Mouse (Mus musculus) ovary, postnatal 14 days (tissue): ENCODE measurements around the gene Car5a.
A peak's percentile ranks its signal among the peaks of the same experiment; 100 is the strongest.

Experiments used
- DNase-seq: peaks from one replicate; pipeline ENCODE4 v3.0.0; 2022; ENCODE audit warnings: low spot score

The Car5a gene

DNA sequence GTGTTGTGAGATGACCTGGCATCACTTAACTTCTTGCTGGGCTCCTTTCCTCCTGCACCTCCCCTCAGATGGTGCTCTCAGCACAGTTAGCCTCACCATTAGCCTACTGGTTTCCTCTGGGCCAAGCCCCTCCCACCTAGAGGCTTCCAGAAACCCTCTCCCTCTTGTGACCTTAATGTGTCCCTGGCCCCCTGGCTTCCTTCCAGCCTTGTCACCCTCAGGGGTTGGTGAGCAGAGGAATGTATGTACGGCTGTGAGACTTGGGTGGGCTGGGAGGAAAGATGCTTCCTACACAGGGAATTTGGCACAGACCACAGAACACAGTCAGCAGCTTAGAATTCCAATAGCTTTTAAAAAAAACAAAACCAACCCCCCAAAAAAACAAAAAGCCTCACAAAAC is 63.9 kb downstream of the Car5a start:
- DNase-seq, result no peak

DNA sequence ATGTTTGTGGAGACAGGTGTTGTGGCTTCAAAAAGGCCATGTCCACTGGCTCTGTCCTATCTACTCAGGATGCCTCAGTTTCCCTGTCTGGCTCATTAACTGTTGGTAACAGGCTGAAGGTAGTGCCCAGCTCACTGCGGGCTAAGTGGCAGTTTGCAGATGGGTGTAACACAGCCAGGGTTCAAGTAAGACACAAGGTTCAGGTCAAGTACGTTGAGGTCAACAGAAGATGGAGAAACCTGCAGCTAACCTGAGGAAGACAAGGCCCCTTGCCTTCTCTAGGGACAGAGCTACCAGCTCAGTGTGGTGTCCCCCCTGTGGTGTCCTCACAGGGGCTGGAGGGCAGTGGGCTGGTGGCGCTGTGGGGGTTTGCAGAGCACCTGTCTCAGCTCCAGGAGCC is 65.0 kb downstream of the Car5a start:
- DNase-seq, result no peak

DNA sequence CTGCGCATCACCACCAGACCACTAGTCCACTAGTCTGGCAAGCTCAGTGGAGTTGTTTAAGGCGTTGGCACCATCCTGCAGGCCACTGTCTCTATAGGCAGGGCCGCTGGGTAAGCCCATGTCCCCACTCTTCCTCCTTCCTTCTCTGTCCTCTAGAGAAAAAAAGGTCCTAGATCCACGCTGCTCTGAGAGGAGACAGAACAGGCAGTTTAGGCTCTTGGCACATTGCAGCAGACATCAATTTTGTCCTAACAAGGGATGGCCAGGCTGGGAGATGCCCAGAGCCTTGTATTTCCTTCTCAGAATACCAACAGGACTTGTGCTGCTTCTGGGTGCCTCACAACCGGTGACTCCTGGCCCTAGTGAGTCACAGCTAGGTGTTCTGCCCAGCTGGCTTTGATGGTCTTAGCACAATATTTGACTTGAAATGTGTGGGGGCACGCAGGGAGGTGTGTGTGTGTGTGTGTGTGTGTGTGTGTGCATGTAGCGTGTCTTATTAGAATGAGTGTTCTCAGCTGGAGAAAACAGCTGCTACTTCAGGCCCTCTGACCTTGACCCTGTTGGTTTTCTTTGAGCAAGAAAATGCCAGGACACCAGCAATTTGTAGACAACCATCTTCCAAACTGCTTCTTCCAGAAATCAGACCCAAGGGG is 66.8 kb downstream of the Car5a start:
- no peak for DNase-seq

DNA sequence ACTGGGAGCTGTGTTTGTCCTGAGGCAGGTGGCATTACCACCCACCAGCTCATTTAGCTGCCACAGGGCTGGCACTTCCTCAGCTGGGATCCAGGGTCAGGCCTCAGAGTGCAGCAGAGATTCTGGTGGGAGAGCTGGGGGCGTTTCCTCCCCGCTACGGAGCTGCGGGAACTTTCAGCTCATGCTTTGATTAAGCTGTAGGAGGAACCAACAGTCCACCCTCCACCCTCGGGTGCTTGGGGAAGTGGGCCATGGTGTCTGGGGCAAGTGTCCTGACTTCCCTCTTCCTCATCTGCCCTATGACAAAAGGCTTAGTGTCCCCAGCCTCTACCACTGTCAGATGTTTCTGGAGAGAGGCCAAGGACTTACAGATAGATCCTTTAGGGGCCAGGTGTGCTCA is 67.5 kb downstream of the Car5a start:
- DNase-seq, result no peak

DNA sequence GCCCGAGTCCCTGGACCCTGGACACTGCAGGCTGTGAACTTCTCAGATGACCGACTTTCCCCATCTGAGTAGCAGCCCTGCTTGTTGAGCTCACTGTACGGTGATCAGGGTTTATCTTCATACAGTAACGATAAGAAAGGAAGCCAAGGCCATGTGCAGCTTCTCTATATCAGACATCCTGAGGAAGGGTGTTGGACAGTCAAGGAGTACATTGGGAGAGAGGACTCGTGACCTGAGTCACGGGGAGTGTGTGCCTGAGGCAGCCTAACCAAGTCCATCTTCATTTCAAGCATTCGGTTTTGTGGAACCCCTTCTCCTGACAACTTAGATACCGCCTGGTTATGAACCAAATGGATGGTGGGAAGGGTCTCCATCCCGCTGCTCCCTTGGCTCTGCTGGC is 69.2 kb downstream of the Car5a start:
- no peak for DNase-seq

DNA sequence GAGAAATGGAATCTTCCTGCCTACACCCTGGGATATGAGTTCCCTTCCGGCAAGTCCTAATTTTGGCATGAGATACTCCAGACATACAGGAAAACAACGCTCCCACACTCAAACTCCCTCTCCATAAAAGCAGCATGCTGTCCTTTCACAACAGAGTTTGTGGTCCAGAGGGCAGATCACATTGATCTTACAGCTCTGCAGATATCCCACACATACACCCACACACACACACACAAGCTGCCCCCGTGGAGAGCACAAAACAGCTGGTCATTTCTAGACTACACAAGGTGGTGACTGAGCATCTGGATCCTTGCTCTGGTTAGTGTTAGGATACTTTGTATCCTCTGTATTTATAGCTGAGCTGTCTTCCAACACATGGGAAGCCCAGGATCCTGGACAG is 69.7 kb downstream of the Car5a start:
- DNase-seq, result no peak

DNA sequence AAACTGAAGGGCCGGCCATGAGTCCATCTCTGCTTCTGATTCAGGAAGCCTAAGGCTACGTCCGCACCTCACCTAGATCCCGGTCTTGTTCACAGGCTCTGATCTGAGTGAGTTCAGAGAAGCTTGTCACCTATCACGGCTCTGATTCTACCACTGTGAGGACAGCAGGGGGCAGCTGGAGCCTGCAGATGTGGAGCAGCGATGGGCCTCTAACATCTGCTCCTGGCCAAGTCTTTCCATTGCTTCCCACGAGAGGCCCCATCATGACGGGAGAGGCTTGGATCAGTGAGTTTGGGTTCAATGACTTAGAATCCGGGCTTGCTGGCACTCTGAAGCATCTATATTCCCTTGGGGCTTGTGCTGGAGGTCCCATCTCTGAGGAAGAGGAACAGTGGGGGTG is 70.7 kb downstream of the Car5a start:
- DNase-seq, result peak; percentile 63

DNA sequence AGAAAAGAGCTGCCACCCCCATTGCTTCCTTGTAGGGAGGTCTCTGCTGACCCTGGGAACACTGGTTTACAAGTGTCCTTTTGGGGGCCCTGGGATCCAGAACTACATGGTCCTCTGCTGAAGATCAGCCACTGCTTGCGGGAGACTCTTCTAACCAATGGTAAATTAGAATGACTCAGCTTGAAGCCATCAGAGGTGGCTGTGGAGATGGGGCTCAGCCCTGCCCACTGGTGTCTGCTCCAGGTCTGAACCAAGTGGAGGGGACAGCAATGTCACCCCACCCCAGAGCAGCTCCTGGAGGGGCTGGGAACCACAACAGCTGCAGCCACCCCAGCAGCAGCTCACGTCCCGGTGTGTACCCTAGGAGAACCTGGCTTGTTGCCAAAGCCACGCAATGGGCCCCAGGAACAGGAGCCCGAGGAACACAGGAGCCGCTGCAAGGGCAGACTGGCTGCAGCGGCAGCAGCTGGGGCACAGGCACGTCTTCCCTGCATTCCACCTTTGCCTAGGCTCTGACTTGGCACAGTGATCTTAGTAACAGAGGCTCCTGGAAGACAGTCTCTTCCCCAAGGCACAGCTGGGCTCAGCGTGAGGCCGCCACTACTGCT is 72.8 kb downstream of the Car5a start:
- no peak for DNase-seq

DNA sequence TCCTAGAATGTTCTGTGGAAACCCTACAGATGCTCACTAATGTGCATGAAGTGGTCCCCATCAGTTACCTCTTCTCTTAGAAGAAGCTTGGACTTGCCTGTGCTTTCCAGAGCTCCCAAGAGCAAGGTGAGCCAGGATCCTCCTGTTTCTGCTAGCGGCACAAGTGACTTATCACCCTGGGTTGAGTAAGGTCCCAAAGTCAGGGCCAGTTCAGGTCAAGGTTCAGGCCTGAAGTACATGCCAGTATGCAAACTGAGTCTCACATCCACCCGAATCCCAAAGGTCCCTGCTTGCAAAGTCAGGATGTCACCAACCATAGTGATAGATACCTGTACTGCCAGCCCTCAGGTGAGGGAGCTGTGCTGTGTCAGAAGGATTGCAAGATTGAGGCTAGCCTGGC is 74.5 kb downstream of the Car5a start:
- no peak for DNase-seq

DNA sequence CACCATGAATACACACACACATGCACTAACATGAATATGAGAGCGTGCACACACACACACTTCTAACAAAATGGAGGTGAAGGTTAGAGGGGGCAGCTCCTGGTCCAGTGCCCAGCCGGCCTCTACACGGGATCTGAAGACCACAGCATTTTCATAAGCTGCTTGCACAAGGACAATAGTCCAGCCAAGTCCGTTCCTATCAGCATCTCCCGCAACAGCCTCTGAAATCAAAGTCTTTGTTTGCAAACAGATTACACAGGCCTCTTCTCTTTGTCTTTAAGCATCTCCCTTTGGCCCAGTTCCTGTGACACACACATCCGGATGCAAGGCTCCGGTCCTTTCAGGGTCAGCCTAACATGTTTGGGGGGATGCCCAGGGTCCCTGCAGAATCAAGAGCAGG is 75.8 kb downstream of the Car5a start:
- no peak for DNase-seq

DNA sequence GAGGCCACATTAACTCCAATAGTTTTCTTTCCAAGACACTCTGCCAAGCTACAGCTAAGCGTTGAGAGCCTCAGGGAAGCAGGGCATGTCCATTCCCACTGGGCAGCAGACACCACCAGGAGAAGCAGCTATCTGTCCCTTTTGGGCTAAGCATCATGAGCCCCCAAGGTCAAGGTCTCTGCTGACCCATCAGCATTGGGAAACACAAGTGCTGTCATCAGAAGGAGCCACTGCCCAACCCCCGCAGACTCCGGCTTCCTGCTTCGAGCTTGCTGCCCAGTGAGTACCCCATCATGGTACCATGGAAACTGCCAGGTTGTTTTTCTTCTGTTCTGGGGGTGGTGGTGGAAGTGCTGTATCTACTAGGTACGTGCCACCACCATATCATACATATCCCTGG is 76.5 kb downstream of the Car5a start:
- no peak for DNase-seq
